Mouse (Mus musculus) forebrain, embryonic 13.5 days (tissue): ENCODE measurements around the gene Tsen34. TPM values are rescaled to one million over a fixed set of nuclear protein-coding genes. Genes with fewer than 3 reads are reported as not detected.
A peak's percentile ranks its signal among the peaks of the same experiment; 100 is the strongest.

Experiments used
- ATAC-seq: fragments of 200-750 bp; cut with Nextera tagmentation; 2 replicates; pipeline ENCODE4 v1.8.0; 2017
- H3K27ac ChIP-seq: fragments of 300-500 bp; sonication (generic); 2 replicates; pipeline ENCODE4 v1.5.1; 2015; ENCODE audit warnings: inconsistent platforms, mild to moderate bottlenecking, moderate library complexity
- H3K27me3 ChIP-seq: fragments of 300-500 bp; sonication (generic); 2 replicates; pipeline ENCODE4 v1.6.1; 2015; ENCODE audit warnings: mild to moderate bottlenecking, inconsistent platforms
- H3K36me3 ChIP-seq: fragments of 300-500 bp; sonication (generic); 2 replicates; pipeline ENCODE4 v1.6.1; 2015; ENCODE audit warnings: mild to moderate bottlenecking, inconsistent platforms; ENCODE audit not compliant: poor library complexity, severe bottlenecking
- H3K4me1 ChIP-seq: fragments of 300-500 bp; sonication (generic); 2 replicates; pipeline ENCODE4 v1.6.1; 2015; ENCODE audit warnings: inconsistent platforms
- H3K4me2 ChIP-seq: fragments of 300-500 bp; sonication (generic); 2 replicates; pipeline ENCODE4 v1.6.1; 2015; ENCODE audit warnings: inconsistent platforms, mild to moderate bottlenecking, moderate library complexity
- H3K4me3 ChIP-seq: fragments of 300-500 bp; sonication (generic); 2 replicates; pipeline ENCODE4 v1.5.1; 2015; ENCODE audit warnings: mild to moderate bottlenecking, inconsistent platforms
- H3K9ac ChIP-seq: fragments of 300-500 bp; sonication (generic); 2 replicates; pipeline ENCODE4 v1.6.1; 2015; ENCODE audit warnings: mild to moderate bottlenecking, inconsistent platforms
- H3K9me3 ChIP-seq: fragments of 300-500 bp; sonication (generic); replicated peaks from 2 replicates; pipeline ENCODE4 v1.6.1; 2016; ENCODE audit warnings: inconsistent platforms
- WGBS: fragments of 180-500 bp; shearing (Covaris S2); methylation state at CpG from one replicate; pipeline ENCODE4 v1.1.7; 2015; 5-methylcytosine and 5-hydroxymethylcytosine counted together
- polyA plus RNA-seq: library from polyadenylated mRNA; unstranded; fragments of >200 nt; fragmentation: Nextera tagmentation; extraction: Ambion mirVana; gene quantifications from 2 replicates; pipeline ENCODE4 v1.2.1, GENCODE M21; 2015

The Tsen34 gene
- polyA plus RNA-seq, 1 experiment from 2014 or later = 227 TPM

- ATAC-seq = peak; percentile 99
- Histone ChIP-seq H3K4me3 (peak within 1 kb of the TSS; percentile 61), H3K4me2 (peak within 1 kb of the TSS; percentile 66), H3K9me3 (no peaks in the 10 kb centered on the region), H3K36me3 (peaks cover 30% of the 10 kb centered on the region), H3K27me3 (no peaks in the 10 kb centered on the region), H3K4me1 (peaks cover 23% of the 10 kb centered on the region), H3K9ac (peak within 1 kb of the TSS; percentile 74), H3K27ac (peak within 1 kb of the TSS; percentile 64)
- WGBS = 4% methylated on average over 45 of the region's 45 CpGs
Measured at GRCm38 (mm10) chr7:3665215-3666114, 27.2 kb upstream of the Tsen34 start, which contains the start of gene Leng1. Gene Leng1, minus strand, starts transcription at chr7:3665840.

DNA sequence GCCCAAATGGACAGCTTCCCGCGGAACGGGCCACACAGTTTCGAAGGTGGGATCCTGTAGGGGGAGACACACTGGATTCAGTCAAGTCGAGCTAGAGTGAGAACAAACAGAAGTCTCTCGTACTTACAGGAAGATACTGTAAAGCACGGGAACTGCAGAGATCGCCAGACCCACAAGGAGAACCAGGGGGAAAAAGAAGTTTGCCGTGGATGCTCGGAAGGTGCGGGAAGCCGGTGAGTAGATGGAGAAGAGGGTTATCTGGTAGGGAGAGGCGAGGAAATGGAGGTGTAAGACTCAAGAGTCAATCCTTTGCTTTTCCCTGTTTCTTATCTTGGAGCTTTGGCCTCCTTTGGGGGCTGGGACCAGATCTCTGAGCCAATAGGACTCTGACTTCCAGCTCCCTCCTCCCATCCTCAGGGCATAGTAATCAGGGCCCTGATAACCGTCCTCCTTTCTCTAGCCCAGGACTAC is 25.7 kb upstream of the Tsen34 start:
- H3K36me3 ChIP-seq = peaks cover 17% of the 10 kb centered on the region
- 16% methylated on average over 14 of the region's 14 CpGs for WGBS
- H3K27me3 ChIP-seq = no peaks in the 10 kb centered on the region
- no peak overlapping the region for H3K27ac ChIP-seq
- ATAC-seq = no peak
- peaks cover 23% of the 10 kb centered on the region for H3K4me1 ChIP-seq
- no peak overlapping the region for H3K4me2 ChIP-seq
- H3K9me3 ChIP-seq = no peaks in the 10 kb centered on the region
- H3K4me3 ChIP-seq = no peak overlapping the region
- no peak overlapping the region for H3K9ac ChIP-seq

- H3K4me1 ChIP-seq = no peaks in the 10 kb centered on the region
- H3K27ac ChIP-seq = no peak overlapping the region
- peaks cover 5% of the 10 kb centered on the region; the same call in 1 of the 2 replicates for H3K36me3 ChIP-seq
- no peaks in the 10 kb centered on the region for H3K27me3 ChIP-seq
- ATAC-seq = peak; percentile 90
- H3K9me3 ChIP-seq = no peaks in the 10 kb centered on the region
- 72% methylated on average over 10 of the region's 10 CpGs for WGBS
- H3K9ac ChIP-seq = no peak overlapping the region
- no peak overlapping the region for H3K4me2 ChIP-seq
- no peak overlapping the region for H3K4me3 ChIP-seq
Measured at GRCm38 (mm10) chr7:3674507-3675227, 18.0 kb upstream of the Tsen34 start.

DNA sequence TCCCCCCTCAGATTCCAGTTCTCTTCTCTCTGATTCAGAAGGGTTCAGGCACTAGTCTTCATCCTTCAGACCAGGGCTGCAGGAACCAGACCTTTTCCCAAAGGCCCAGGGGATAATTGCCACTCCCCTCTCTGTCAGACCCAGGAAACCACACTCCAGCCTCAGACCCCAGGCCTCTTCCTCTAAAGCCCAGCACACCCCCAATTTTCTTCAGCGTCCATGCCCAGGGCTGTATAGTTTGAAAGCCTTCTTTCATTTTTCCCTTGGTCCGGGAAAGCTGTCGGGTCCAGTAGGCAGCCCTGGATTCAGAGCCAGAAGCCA is 17.5 kb upstream of the Tsen34 start:
- Histone ChIP-seq H3K9me3 (no peaks in the 10 kb centered on the region), H3K4me1 (no peaks in the 10 kb centered on the region), H3K4me3 (no peak overlapping the region), H3K27me3 (no peaks in the 10 kb centered on the region), H3K4me2 (no peak overlapping the region), H3K27ac (no peak overlapping the region), H3K9ac (no peak overlapping the region), H3K36me3 (peaks cover 6% of the 10 kb centered on the region; the same call in 1 of the 2 replicates)
- WGBS = 81% methylated on average over 3 of the region's 3 CpGs
- ATAC-seq = no peak

GRCm38 (mm10) chr7:3676371-3676770 is 16.3 kb upstream of the Tsen34 start:
- H3K36me3 ChIP-seq = peaks cover 10% of the 10 kb centered on the region; the same call in 1 of the 2 replicates
- H3K27me3 ChIP-seq = no peaks in the 10 kb centered on the region
- no peak for ATAC-seq
- H3K4me3 ChIP-seq = no peak overlapping the region
- H3K4me1 ChIP-seq = no peaks in the 10 kb centered on the region
- WGBS = 86% methylated on average over 12 of the region's 12 CpGs
- no peak overlapping the region for H3K4me2 ChIP-seq
- no peak overlapping the region for H3K9ac ChIP-seq
- H3K9me3 ChIP-seq = no peaks in the 10 kb centered on the region
- H3K27ac ChIP-seq = no peak overlapping the region

DNA sequence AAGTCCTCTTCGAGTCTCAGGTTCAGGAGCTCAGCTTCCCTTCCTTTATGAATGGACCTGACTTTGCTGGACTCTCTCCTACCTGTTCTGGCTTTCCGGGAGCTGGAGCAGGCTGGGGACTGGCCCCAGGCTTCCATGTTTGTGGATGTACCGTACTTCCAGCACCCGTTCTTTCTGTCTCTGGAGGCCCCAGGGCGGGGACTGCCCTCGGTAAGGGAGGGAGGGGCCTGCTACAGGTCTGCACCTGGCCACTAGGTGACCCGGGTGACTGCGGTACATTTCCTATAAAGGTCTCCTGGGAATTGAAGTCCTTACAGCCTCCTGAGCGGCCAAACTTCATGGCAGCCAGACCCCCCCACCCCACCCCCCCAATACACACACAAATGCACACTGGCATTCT is 15.3 kb upstream of the Tsen34 start, which contains the start of gene Tmc4:
Gene Tmc4, minus strand, starts transcription at position 212 of the 400 bp plus-strand sequence.
- WGBS = 45% methylated on average over 9 of the region's 9 CpGs
- Histone ChIP-seq H3K27me3 (no peaks in the 10 kb centered on the region), H3K9ac (no peak within 1 kb of the TSS), H3K4me1 (no peaks in the 10 kb centered on the region), H3K36me3 (peaks cover 13% of the 10 kb centered on the region; the same call in 1 of the 2 replicates), H3K9me3 (no peaks in the 10 kb centered on the region), H3K4me3 (no peak within 1 kb of the TSS), H3K27ac (no peak within 1 kb of the TSS), H3K4me2 (no peak within 1 kb of the TSS)
- ATAC-seq = no peak

DNA sequence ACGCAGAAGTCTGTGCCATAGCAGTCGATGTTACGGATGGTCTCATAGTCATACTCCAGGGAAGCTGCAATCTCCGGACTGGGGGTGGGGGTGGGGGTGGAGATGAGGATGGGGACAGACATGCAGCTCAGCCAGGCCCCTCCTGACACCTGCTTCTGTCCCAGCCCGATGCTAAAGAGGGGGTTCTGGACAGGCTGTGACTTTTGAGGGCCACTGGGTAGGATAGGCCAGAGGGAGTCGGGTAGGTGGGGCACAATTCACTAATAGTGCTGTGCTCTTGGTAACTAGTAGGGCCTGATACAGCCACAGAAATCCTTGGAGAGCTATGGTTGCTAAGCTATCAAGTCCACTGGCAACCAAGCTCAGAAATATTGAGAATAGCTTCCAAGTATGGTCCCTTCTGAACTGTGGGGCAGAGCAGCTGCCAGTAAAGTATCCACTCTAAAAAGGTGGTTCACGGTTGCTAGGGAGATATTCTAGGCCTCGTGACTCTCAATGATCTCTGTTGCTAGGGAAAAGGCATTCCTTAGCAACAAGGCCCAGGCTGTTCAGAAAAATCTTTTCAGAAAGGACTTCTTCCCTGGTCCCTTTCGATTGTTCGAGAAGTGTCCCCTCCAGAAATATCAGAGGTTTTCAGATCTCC is 8.6 kb upstream of the Tsen34 start:
- Histone ChIP-seq H3K27ac (peak overlapping the region; percentile 75), H3K27me3 (no peaks in the 10 kb centered on the region), H3K4me2 (no peak overlapping the region), H3K4me3 (no peak overlapping the region), H3K36me3 (peaks cover 44% of the 10 kb centered on the region), H3K9me3 (no peaks in the 10 kb centered on the region), H3K9ac (no peak overlapping the region), H3K4me1 (peaks cover 8% of the 10 kb centered on the region)
- 58% methylated on average over 10 of the region's 10 CpGs for WGBS
- peak; percentile 69 for ATAC-seq

GRCm38 (mm10) chr7:3684698-3685097 is 8.0 kb upstream of the Tsen34 start:
- Histone ChIP-seq H3K9ac (no peak overlapping the region), H3K9me3 (no peaks in the 10 kb centered on the region), H3K4me1 (peaks cover 8% of the 10 kb centered on the region), H3K4me2 (no peak overlapping the region), H3K4me3 (no peak overlapping the region), H3K27me3 (no peaks in the 10 kb centered on the region), H3K36me3 (peaks cover 44% of the 10 kb centered on the region), H3K27ac (peak overlapping the region; percentile 75)
- peak; percentile 15; the same call in 1 of the 2 replicates for ATAC-seq
- WGBS = 78% methylated on average over 8 of the region's 8 CpGs

DNA sequence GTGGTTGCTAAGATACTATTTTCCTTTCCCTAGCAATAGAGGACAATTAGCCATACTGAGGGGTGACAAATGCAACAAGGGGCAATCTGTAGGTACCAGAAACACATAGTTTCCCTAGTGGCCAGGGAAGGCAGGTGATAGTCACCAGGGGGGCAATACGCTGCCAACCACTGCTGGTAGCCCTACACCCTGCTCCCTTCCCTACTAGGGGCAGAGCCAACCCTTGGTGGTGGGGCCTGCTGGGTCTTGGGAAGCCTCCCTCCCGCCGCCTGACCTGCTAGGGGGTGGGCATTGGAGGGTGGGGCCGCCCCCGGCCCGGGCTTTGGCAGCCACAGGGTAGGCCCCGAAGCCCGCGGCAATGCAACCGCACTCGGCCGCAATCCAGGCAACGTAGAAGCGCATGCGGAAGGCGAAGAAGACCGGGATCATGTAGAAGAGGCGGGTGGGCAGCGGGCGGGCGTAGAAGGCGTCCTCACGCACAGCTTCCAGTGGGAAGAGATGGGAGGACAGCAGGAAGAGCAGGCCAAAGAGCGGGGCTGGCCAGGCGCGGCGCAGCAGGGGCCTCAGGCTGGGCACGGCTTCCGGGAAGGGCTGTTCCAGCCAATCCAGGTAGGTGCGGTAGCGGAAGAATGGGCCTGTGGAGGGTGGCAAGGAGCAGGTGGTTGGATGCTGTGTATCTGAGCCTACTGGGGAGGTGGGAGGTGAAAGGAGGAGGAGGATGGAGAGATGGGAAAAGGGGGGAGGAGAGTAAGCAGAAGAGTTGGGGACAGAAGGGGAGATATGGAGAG is 7.1 kb upstream of the Tsen34 start:
- H3K27me3 ChIP-seq = no peaks in the 10 kb centered on the region
- H3K4me3 ChIP-seq = no peak overlapping the region
- peaks cover 8% of the 10 kb centered on the region for H3K4me1 ChIP-seq
- no peaks in the 10 kb centered on the region for H3K9me3 ChIP-seq
- no peak for ATAC-seq
- WGBS = 90% methylated on average over 31 of the region's 31 CpGs
- H3K4me2 ChIP-seq = no peak overlapping the region
- H3K27ac ChIP-seq = peak overlapping the region; percentile 75
- H3K36me3 ChIP-seq = peaks cover 39% of the 10 kb centered on the region
- no peak overlapping the region for H3K9ac ChIP-seq

DNA sequence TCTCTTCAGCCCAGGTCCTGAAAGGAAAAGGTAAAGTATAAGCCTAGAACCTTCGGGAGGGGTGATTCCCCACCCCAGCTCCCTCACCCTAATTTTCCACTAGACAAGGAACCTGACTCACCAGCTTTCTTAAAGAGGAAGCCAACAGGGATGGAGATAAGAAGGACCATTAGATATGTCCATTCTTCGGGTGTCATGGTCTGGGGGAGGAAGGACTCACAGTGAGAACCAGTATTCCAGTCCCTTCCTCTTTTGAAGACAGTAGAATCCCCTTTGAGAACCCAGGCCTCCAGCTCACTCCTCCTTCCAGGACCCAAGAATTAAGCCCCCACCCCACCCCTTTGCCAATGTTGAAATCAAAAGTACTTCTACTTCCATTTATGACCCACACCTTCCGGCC is 744 bp upstream of the Tsen34 start:
- Histone ChIP-seq H3K36me3 (peaks cover 22% of the 10 kb centered on the region; the same call in 1 of the 2 replicates), H3K9me3 (no peaks in the 10 kb centered on the region), H3K4me1 (peaks cover 26% of the 10 kb centered on the region), H3K9ac (peak overlapping the region; percentile 91), H3K27me3 (no peaks in the 10 kb centered on the region), H3K4me2 (peak overlapping the region; percentile 84), H3K4me3 (peak overlapping the region; percentile 75), H3K27ac (no peak overlapping the region; the same call in 1 of the 2 replicates)
- WGBS = 44% methylated on average over 3 of the region's 3 CpGs
- no peak for ATAC-seq
